Mouse (Mus musculus) lung, embryonic 15.5 days (tissue): Measurements from ENCODE around the gene Pex11a. TPM values are rescaled to one million over a fixed set of nuclear protein-coding genes. Genes with fewer than 3 reads are reported as not detected.

ENCODE experiments used
- ATAC-seq: fragments of 200-750 bp; cut with Nextera tagmentation; 2 replicates; pipeline ENCODE4 v1.8.0; 2017; ENCODE audit warnings: moderate number of reproducible peaks, borderline replicate concordance; ENCODE audit not compliant: low FRiP score, low TSS enrichment; ENCODE audit errors: extremely low read depth
- H3K27ac ChIP-seq: fragments of 300-500 bp; sonication (generic); 2 replicates; pipeline ENCODE4 v1.5.1; 2015; ENCODE audit warnings: moderate library complexity, mild to moderate bottlenecking, inconsistent platforms
- H3K27me3 ChIP-seq: fragments of 300-500 bp; sonication (generic); 2 replicates; pipeline ENCODE4 v1.6.1; 2015; ENCODE audit warnings: inconsistent platforms
- H3K36me3 ChIP-seq: fragments of 300-500 bp; sonication (generic); 2 replicates; pipeline ENCODE4 v1.6.1; 2015; ENCODE audit warnings: inconsistent platforms
- H3K4me1 ChIP-seq: fragments of 300-500 bp; sonication (generic); 2 replicates; pipeline ENCODE4 v1.6.1; 2015; ENCODE audit warnings: inconsistent platforms
- H3K4me2 ChIP-seq: fragments of 300-500 bp; sonication (generic); 2 replicates; pipeline ENCODE4 v1.6.1; 2015; ENCODE audit warnings: inconsistent platforms, mild to moderate bottlenecking, moderate library complexity
- H3K4me3 ChIP-seq: fragments of 300-500 bp; sonication (generic); 2 replicates; pipeline ENCODE4 v1.5.1; 2015; ENCODE audit warnings: mild to moderate bottlenecking, inconsistent platforms
- H3K9ac ChIP-seq: fragments of 300-500 bp; sonication (generic); 2 replicates; pipeline ENCODE4 v1.6.1; 2015; ENCODE audit warnings: inconsistent platforms
- H3K9me3 ChIP-seq: fragments of 300-500 bp; sonication (generic); 2 replicates; pipeline ENCODE4 v1.6.1; 2016; ENCODE audit warnings: inconsistent platforms
- WGBS: fragments of 180-500 bp; shearing (Covaris S2); methylation state at CpG from one replicate; pipeline ENCODE4 v1.1.7; 2015; 5-methylcytosine and 5-hydroxymethylcytosine counted together
- polyA plus RNA-seq: library from polyadenylated mRNA; unstranded; fragments of >200 nt; fragmentation: Nextera tagmentation; extraction: Ambion mirVana; gene quantifications from 2 replicates; pipeline ENCODE4 v1.2.1, GENCODE M21; 2015

Gene Pex11a
- polyA plus RNA-seq, 1 experiment from 2014 or later, result 12.1 TPM

- 70% methylated on average over 5 of the region's 5 CpGs for WGBS
- no peak overlapping the region for H3K9ac ChIP-seq
- no peaks in the 10 kb centered on the region for H3K9me3 ChIP-seq
Measured at GRCm38 (mm10) chr7:79761124-79761876, 18.4 kb upstream of the Pex11a start.

GRCm38 (mm10) chr7:79759766-79760165, 16.8 kb upstream of the Pex11a start:
- no peak overlapping the region for H3K4me2 ChIP-seq
- ATAC-seq, result no peak
- no peak overlapping the region for H3K9ac ChIP-seq
- no peaks in the 10 kb centered on the region for H3K9me3 ChIP-seq
- 0 out of 2 replicates have a peak, but pooled peaks cover 3% of the 10 kb centered on the region for H3K4me1 ChIP-seq
- no peak overlapping the region for H3K4me3 ChIP-seq
- no peaks in the 10 kb centered on the region for H3K27me3 ChIP-seq
- H3K27ac ChIP-seq, result no peak overlapping the region
- no peaks in the 10 kb centered on the region for H3K36me3 ChIP-seq

More at GRCm38 (mm10) chr7:79761124-79761876, 18.4 kb upstream of the Pex11a start:
- H3K4me2 ChIP-seq, result no peak overlapping the region
- H3K4me3 ChIP-seq, result no peak overlapping the region
- H3K4me1 ChIP-seq, result 0 out of 2 replicates have a peak, but pooled peaks cover 3% of the 10 kb centered on the region
- ATAC-seq, result no peak
- H3K27me3 ChIP-seq, result no peaks in the 10 kb centered on the region
- no peak overlapping the region for H3K27ac ChIP-seq
- H3K36me3 ChIP-seq, result no peaks in the 10 kb centered on the region

GRCm38 (mm10) chr7:79758176-79758575, 15.2 kb upstream of the Pex11a start:
- 27% methylated on average over 6 of the region's 6 CpGs for WGBS

GRCm38 (mm10) chr7:79756334-79756733, 13.4 kb upstream of the Pex11a start:
- ATAC-seq, result no peak
- no peak overlapping the region for H3K27ac ChIP-seq
- H3K9me3 ChIP-seq, result no peaks in the 10 kb centered on the region

More at GRCm38 (mm10) chr7:79758176-79758575, 15.2 kb upstream of the Pex11a start:
- Histone ChIP-seq H3K27me3 (no peaks in the 10 kb centered on the region), H3K4me2 (no peak overlapping the region), H3K4me1 (0 out of 2 replicates have a peak, but pooled peaks cover 3% of the 10 kb centered on the region), H3K27ac (no peak overlapping the region), H3K9me3 (no peaks in the 10 kb centered on the region), H3K9ac (no peak overlapping the region), H3K36me3 (no peaks in the 10 kb centered on the region), H3K4me3 (no peak overlapping the region)
- ATAC-seq, result no peak

GRCm38 (mm10) chr7:79749511-79749910, 6.6 kb upstream of the Pex11a start:
- H3K9me3 ChIP-seq, result no peaks in the 10 kb centered on the region
- WGBS, result 80% methylated on average over 6 of the region's 6 CpGs
- H3K27ac ChIP-seq, result no peak overlapping the region
- H3K27me3 ChIP-seq, result no peaks in the 10 kb centered on the region
- ATAC-seq, result no peak
- H3K36me3 ChIP-seq, result no peaks in the 10 kb centered on the region
- no peak overlapping the region for H3K4me2 ChIP-seq
- no peak overlapping the region for H3K4me3 ChIP-seq
- H3K4me1 ChIP-seq, result no peaks in the 10 kb centered on the region
- no peak overlapping the region for H3K9ac ChIP-seq

More at GRCm38 (mm10) chr7:79756334-79756733, 13.4 kb upstream of the Pex11a start:
- WGBS, result 41% methylated on average over 2 of the region's 2 CpGs
- no peaks in the 10 kb centered on the region for H3K36me3 ChIP-seq
- no peaks in the 10 kb centered on the region for H3K27me3 ChIP-seq
- H3K4me3 ChIP-seq, result no peak overlapping the region
- H3K9ac ChIP-seq, result no peak overlapping the region
- 0 out of 2 replicates have a peak, but pooled peaks cover under 1% of the 10 kb centered on the region for H3K4me1 ChIP-seq
- H3K4me2 ChIP-seq, result no peak overlapping the region

- Histone ChIP-seq H3K9me3 (no peaks in the 10 kb centered on the region), H3K27me3 (no peaks in the 10 kb centered on the region), H3K4me3 (no peak overlapping the region), H3K4me2 (no peak overlapping the region), H3K4me1 (peaks cover 5% of the 10 kb centered on the region; the same call in 1 of the 2 replicates), H3K36me3 (no peaks in the 10 kb centered on the region), H3K9ac (no peak overlapping the region), H3K27ac (no peak overlapping the region)
- no peak for ATAC-seq
- 77% methylated on average over 6 of the region's 6 CpGs for WGBS
Measured at GRCm38 (mm10) chr7:79747659-79748058, 4.7 kb upstream of the Pex11a start.

- Histone ChIP-seq H3K36me3 (no peaks in the 10 kb centered on the region), H3K9ac (no peak overlapping the region), H3K27ac (no peak overlapping the region), H3K4me2 (no peak overlapping the region), H3K9me3 (no peaks in the 10 kb centered on the region), H3K4me3 (no peak overlapping the region), H3K4me1 (peaks cover 5% of the 10 kb centered on the region; the same call in 1 of the 2 replicates), H3K27me3 (no peaks in the 10 kb centered on the region)
- ATAC-seq, result no peak
- 71% methylated on average over 5 of the region's 5 CpGs for WGBS
Measured at GRCm38 (mm10) chr7:79744585-79744984, 1.7 kb upstream of the Pex11a start.

GRCm38 (mm10) chr7:79744051-79744450, 1.1 kb upstream of the Pex11a start:
- ATAC-seq, result no peak
- peaks cover 5% of the 10 kb centered on the region; the same call in 1 of the 2 replicates for H3K4me1 ChIP-seq
- no peaks in the 10 kb centered on the region for H3K9me3 ChIP-seq
- WGBS, result 89% methylated on average over 9 of the region's 9 CpGs
- no peaks in the 10 kb centered on the region for H3K27me3 ChIP-seq
- no peak overlapping the region for H3K9ac ChIP-seq
- H3K27ac ChIP-seq, result no peak overlapping the region
- no peak overlapping the region for H3K4me2 ChIP-seq
- H3K4me3 ChIP-seq, result no peak overlapping the region
- no peaks in the 10 kb centered on the region for H3K36me3 ChIP-seq

GRCm38 (mm10) chr7:79742277-79742658, 663 bp downstream of the Pex11a start:
- peaks cover 5% of the 10 kb centered on the region; the same call in 1 of the 2 replicates for H3K36me3 ChIP-seq
- no peaks in the 10 kb centered on the region for H3K27me3 ChIP-seq
- H3K9ac ChIP-seq, result peak overlapping the region; percentile 58
- H3K27ac ChIP-seq, result no peak overlapping the region
- 11% methylated on average over 11 of the region's 11 CpGs for WGBS
- peaks cover 5% of the 10 kb centered on the region; the same call in 1 of the 2 replicates for H3K4me1 ChIP-seq
- H3K4me3 ChIP-seq, result peak overlapping the region; percentile 70
- H3K9me3 ChIP-seq, result no peaks in the 10 kb centered on the region
- H3K4me2 ChIP-seq, result peak overlapping the region; percentile 98
- no peak for ATAC-seq

- no peak overlapping the region for H3K9ac ChIP-seq
- peaks cover 5% of the 10 kb centered on the region; the same call in 1 of the 2 replicates for H3K4me1 ChIP-seq
- no peak overlapping the region for H3K4me2 ChIP-seq
- H3K27me3 ChIP-seq, result no peaks in the 10 kb centered on the region
- no peaks in the 10 kb centered on the region for H3K9me3 ChIP-seq
- 78% methylated on average over 4 of the region's 4 CpGs for WGBS
- no peak for ATAC-seq
- H3K27ac ChIP-seq, result no peak overlapping the region
- H3K36me3 ChIP-seq, result peaks cover 11% of the 10 kb centered on the region; the same call in 1 of the 2 replicates
- no peak overlapping the region for H3K4me3 ChIP-seq
Measured at GRCm38 (mm10) chr7:79740279-79740678, 2.7 kb downstream of the Pex11a start.

- Histone ChIP-seq H3K4me3 (no peak overlapping the region), H3K9ac (no peak overlapping the region), H3K36me3 (peaks cover 11% of the 10 kb centered on the region; the same call in 1 of the 2 replicates), H3K4me1 (peaks cover 5% of the 10 kb centered on the region; the same call in 1 of the 2 replicates), H3K27me3 (no peaks in the 10 kb centered on the region), H3K27ac (no peak overlapping the region), H3K4me2 (no peak overlapping the region), H3K9me3 (no peaks in the 10 kb centered on the region)
- 77% methylated on average over 2 of the region's 2 CpGs for WGBS
- ATAC-seq, result no peak
Measured at GRCm38 (mm10) chr7:79738913-79739312, 4.0 kb downstream of the Pex11a start.

- no peak overlapping the region for H3K4me2 ChIP-seq
- H3K27ac ChIP-seq, result no peak overlapping the region
- no peaks in the 10 kb centered on the region for H3K9me3 ChIP-seq
- H3K4me1 ChIP-seq, result no peaks in the 10 kb centered on the region
- H3K27me3 ChIP-seq, result no peaks in the 10 kb centered on the region
- H3K4me3 ChIP-seq, result no peak overlapping the region
- ATAC-seq, result no peak
- H3K9ac ChIP-seq, result no peak overlapping the region
- H3K36me3 ChIP-seq, result peaks cover 11% of the 10 kb centered on the region; the same call in 1 of the 2 replicates
- WGBS, result 75% methylated on average over 14 of the region's 14 CpGs
Measured at GRCm38 (mm10) chr7:79736511-79736910, 6.4 kb downstream of the Pex11a start.
